Mouse (Mus musculus) lung, postnatal 0 days (tissue): ENCODE measurements around the gene Polr2m. TPM values are rescaled to one million over a fixed set of nuclear protein-coding genes. Genes with fewer than 3 reads are reported as not detected.
A peak's percentile ranks its signal among the peaks of the same experiment; 100 is the strongest.

ENCODE experiments used
- ATAC-seq: fragments of 200-750 bp; cut with Nextera tagmentation; 2 replicates; pipeline ENCODE4 v1.8.0; 2017; ENCODE audit warnings: moderate library complexity
- DNase-seq: peaks from one replicate; pipeline ENCODE4 v3.0.0-alpha.2; 2016; ENCODE audit warnings: low spot score
- H3K27ac ChIP-seq: fragments of 300-500 bp; sonication (generic); 2 replicates; pipeline ENCODE4 v1.5.1; 2014; ENCODE audit warnings: antibody characterized with exemption, mild to moderate bottlenecking, low read length, mixed read lengths
- H3K27me3 ChIP-seq: fragments of 300-500 bp; sonication (generic); replicated peaks from 2 replicates; pipeline ENCODE4 v1.6.1; 2014; ENCODE audit warnings: low read length, mixed read lengths; ENCODE audit not compliant: insufficient read depth
- H3K36me3 ChIP-seq: fragments of 300-500 bp; sonication (generic); 2 replicates; pipeline ENCODE4 v1.6.1; 2014; ENCODE audit warnings: low read length, mixed read lengths; ENCODE audit not compliant: insufficient read depth
- H3K4me1 ChIP-seq: fragments of 300-500 bp; sonication (generic); 2 replicates; pipeline ENCODE4 v1.6.1; 2014; ENCODE audit warnings: antibody characterized with exemption, low read depth, low read length, mixed read lengths; ENCODE audit not compliant: insufficient read depth
- H3K4me2 ChIP-seq: fragments of 300-500 bp; sonication (generic); replicated peaks from 2 replicates; pipeline ENCODE4 v1.6.1; 2014; ENCODE audit warnings: low read depth, mild to moderate bottlenecking, low read length, moderate library complexity, mixed read lengths
- H3K4me3 ChIP-seq: fragments of 300-500 bp; sonication (generic); 2 replicates; pipeline ENCODE4 v1.5.1; 2014; ENCODE audit warnings: low read depth, low read length
- H3K9ac ChIP-seq: fragments of 300-500 bp; sonication (generic); replicated peaks from 2 replicates; pipeline ENCODE4 v1.6.1; 2014; ENCODE audit warnings: low read depth, mild to moderate bottlenecking
- H3K9me3 ChIP-seq: fragments of 300-500 bp; sonication (generic); 2 replicates; pipeline ENCODE4 v1.6.1; 2016; ENCODE audit warnings: low read length, mixed read lengths
- CTCF ChIP-seq: IDR thresholded peaks from 2 replicates; pipeline ENCODE4 v1.5.1; 2016; ENCODE audit warnings: antibody characterized with exemption, mild to moderate bottlenecking
- EP300 ChIP-seq: IDR thresholded peaks from 2 replicates; pipeline ENCODE4 v1.6.1; 2016; ENCODE audit warnings: antibody characterized with exemption, mild to moderate bottlenecking, control low read depth
- WGBS: fragments of 180-500 bp; shearing (Covaris S2); extraction: QIAGEN DNeasy Blood & Tissue Kit; methylation state at CpG from one replicate; pipeline ENCODE4 v1.1.7; 2014; 5-methylcytosine and 5-hydroxymethylcytosine counted together
- polyA plus RNA-seq: library from polyadenylated mRNA; unstranded; fragments of >200 nt; fragmentation: Nextera tagmentation; extraction: Ambion mirVana; gene quantifications from 2 replicates; pipeline ENCODE4 v1.2.1, GENCODE M21; 2015

Gene Polr2m
- polyA plus RNA-seq, 1 experiment from 2014 or later = 159 TPM

GRCm38 (mm10) chr9:71517487-71517886, 31.8 kb upstream of the Polr2m start:
- WGBS = 83% methylated on average over 4 of the region's 4 CpGs
- DNase-seq = no peak

GRCm38 (mm10) chr9:71515862-71516261, 30.1 kb upstream of the Polr2m start:
- no peak overlapping the region for H3K9ac ChIP-seq
- H3K27me3 ChIP-seq = no peaks in the 10 kb centered on the region
- TF ChIP-seq CTCF = no peak; the same call in 1 of the 2 replicates
- no peak for TF ChIP-seq EP300
- H3K27ac ChIP-seq = no peak overlapping the region
- DNase-seq (no peak), ATAC-seq (no peak)
- no peak overlapping the region for H3K4me3 ChIP-seq
- no peak overlapping the region for H3K4me2 ChIP-seq
- no peaks in the 10 kb centered on the region for H3K36me3 ChIP-seq
- no peaks in the 10 kb centered on the region for H3K9me3 ChIP-seq
- no peaks in the 10 kb centered on the region for H3K4me1 ChIP-seq
- 89% methylated on average over 4 of the region's 4 CpGs for WGBS

More at GRCm38 (mm10) chr9:71517487-71517886, 31.8 kb upstream of the Polr2m start:
- H3K4me2 ChIP-seq = no peak overlapping the region
- no peaks in the 10 kb centered on the region for H3K4me1 ChIP-seq
- H3K9ac ChIP-seq = no peak overlapping the region
- no peaks in the 10 kb centered on the region for H3K9me3 ChIP-seq
- H3K4me3 ChIP-seq = no peak overlapping the region
- no peak for ATAC-seq
- TF ChIP-seq EP300 (no peak), CTCF (no peak)
- no peaks in the 10 kb centered on the region for H3K27me3 ChIP-seq
- H3K27ac ChIP-seq = no peak overlapping the region
- no peaks in the 10 kb centered on the region for H3K36me3 ChIP-seq

- no peaks in the 10 kb centered on the region for H3K9me3 ChIP-seq
- H3K4me1 ChIP-seq = no peaks in the 10 kb centered on the region
- WGBS = 79% methylated on average over 4 of the region's 4 CpGs
- no peak overlapping the region for H3K4me3 ChIP-seq
- H3K4me2 ChIP-seq = no peak overlapping the region
- H3K36me3 ChIP-seq = no peaks in the 10 kb centered on the region
- ATAC-seq (no peak), DNase-seq (no peak)
- no peak overlapping the region for H3K27ac ChIP-seq
- H3K27me3 ChIP-seq = no peaks in the 10 kb centered on the region
- no peak for TF ChIP-seq CTCF
- TF ChIP-seq EP300 = no peak
- H3K9ac ChIP-seq = no peak overlapping the region
Measured at GRCm38 (mm10) chr9:71513566-71513965, 27.8 kb upstream of the Polr2m start.

GRCm38 (mm10) chr9:71512899-71513298, 27.2 kb upstream of the Polr2m start:
- no peaks in the 10 kb centered on the region for H3K36me3 ChIP-seq

GRCm38 (mm10) chr9:71498391-71499182, 12.9 kb upstream of the Polr2m start:
- Histone ChIP-seq H3K9me3 (no peaks in the 10 kb centered on the region), H3K27me3 (no peaks in the 10 kb centered on the region), H3K4me3 (no peak overlapping the region), H3K27ac (no peak overlapping the region), H3K9ac (no peak overlapping the region), H3K36me3 (no peaks in the 10 kb centered on the region), H3K4me2 (no peak overlapping the region), H3K4me1 (no peaks in the 10 kb centered on the region)
- peak; percentile 21 for DNase-seq
- WGBS = 33% methylated on average over 10 of the region's 10 CpGs
- no peak for TF ChIP-seq EP300
- TF ChIP-seq CTCF = peak; percentile 16; the same call in 1 of the 2 replicates
- ATAC-seq = no peak

More at GRCm38 (mm10) chr9:71512899-71513298, 27.2 kb upstream of the Polr2m start:
- TF ChIP-seq CTCF (no peak), EP300 (no peak)
- H3K27me3 ChIP-seq = no peaks in the 10 kb centered on the region
- DNase-seq (no peak), ATAC-seq (no peak)
- 57% methylated on average over 10 of the region's 10 CpGs for WGBS
- no peak overlapping the region for H3K9ac ChIP-seq
- H3K4me1 ChIP-seq = no peaks in the 10 kb centered on the region
- H3K27ac ChIP-seq = no peak overlapping the region
- H3K4me2 ChIP-seq = no peak overlapping the region
- H3K9me3 ChIP-seq = no peaks in the 10 kb centered on the region
- H3K4me3 ChIP-seq = no peak overlapping the region

GRCm38 (mm10) chr9:71496637-71497036, 10.9 kb upstream of the Polr2m start:
- H3K4me3 ChIP-seq = no peak overlapping the region
- no peak for ATAC-seq
- 38% methylated on average over 2 of the region's 2 CpGs for WGBS
- H3K4me1 ChIP-seq = no peaks in the 10 kb centered on the region
- H3K27me3 ChIP-seq = no peaks in the 10 kb centered on the region
- DNase-seq = no peak
- no peaks in the 10 kb centered on the region for H3K9me3 ChIP-seq
- no peak overlapping the region for H3K27ac ChIP-seq
- no peaks in the 10 kb centered on the region for H3K36me3 ChIP-seq
- no peak overlapping the region for H3K9ac ChIP-seq
- TF ChIP-seq EP300 = no peak
- no peak for TF ChIP-seq CTCF
- H3K4me2 ChIP-seq = no peak overlapping the region
